Mouse (Mus musculus) MEL (cell line): ENCODE data around the gene Olfr209. TPM values are rescaled to one million over a fixed set of nuclear protein-coding genes. Genes with fewer than 3 reads are reported as not detected.

Experiments used
- DNase-seq: peaks from one replicate; pipeline ENCODE4 v3.0.0; 2011; ENCODE audit warnings: low read depth, low spot score
- H3K27ac ChIP-seq: 2 replicates; pipeline ENCODE4 v1.5.1; 2012; ENCODE audit warnings: low read depth, mild to moderate bottlenecking, control low read depth, low read length, moderate library complexity; ENCODE audit not compliant: control insufficient read depth
- H3K27me3 ChIP-seq, 2 experiments: fragments of 150-350 bp in 1 of 2; sonication (generic) in 1 of 2; 2 replicates each; pipeline ENCODE4 v1.6.1; 2012; ENCODE audit warnings: low read length in 2 of 2, mild to moderate bottlenecking in 2 of 2, improper control_type of control experiment in 1 of 2, moderate library complexity in 1 of 2; ENCODE audit not compliant: insufficient read depth in 2 of 2, control insufficient read depth in 1 of 2
- H3K36me3 ChIP-seq, 2 experiments: 2 replicates each; pipeline ENCODE4 v1.6.1; 2012 to 2014; ENCODE audit warnings: low read length in 2 of 2, improper control_type of control experiment in 1 of 2, inconsistent platforms in 1 of 2, mild to moderate bottlenecking in 1 of 2; ENCODE audit not compliant: insufficient read depth in 2 of 2, control insufficient read depth in 1 of 2
- H3K4me1 ChIP-seq, 2 experiments: fragments of 150-350 bp in 1 of 2; sonication (generic) in 1 of 2; 2 replicates each; pipeline ENCODE4 v1.6.1; 2012; ENCODE audit warnings: low read length in 2 of 2, improper control_type of control experiment in 1 of 2, mild to moderate bottlenecking in 1 of 2; ENCODE audit not compliant: insufficient read depth in 2 of 2, control insufficient read depth in 1 of 2
- H3K4me3 ChIP-seq, 2 experiments: fragments of 150-350 bp in 1 of 2; sonication (generic) in 1 of 2; 2 replicates each; pipeline ENCODE4 v1.5.1; 2012; ENCODE audit warnings: low read depth in 2 of 2, low read length in 2 of 2, mild to moderate bottlenecking in 2 of 2, moderate library complexity in 2 of 2, control low read depth in 1 of 2, improper control_type of control experiment in 1 of 2; ENCODE audit not compliant: control insufficient read depth in 1 of 2, insufficient read depth in 1 of 2
- H3K79me2 ChIP-seq: 2 replicates; pipeline ENCODE4 v1.6.1; 2012; ENCODE audit warnings: mild to moderate bottlenecking, low read length, moderate library complexity; ENCODE audit not compliant: control insufficient read depth, poor library complexity, insufficient read depth
- H3K9ac ChIP-seq: 2 replicates; pipeline ENCODE4 v1.6.1; 2012; ENCODE audit warnings: low read depth, mild to moderate bottlenecking, control low read depth, low read length, moderate library complexity; ENCODE audit not compliant: control insufficient read depth, poor library complexity, severe bottlenecking
- H3K9me3 ChIP-seq: fragments of 150-350 bp; sonication (generic); replicated peaks from 2 replicates; pipeline ENCODE4 v1.6.1; 2012; ENCODE audit warnings: mild to moderate bottlenecking, low read length, improper control_type of control experiment, moderate library complexity; ENCODE audit not compliant: insufficient read depth
- E2F4 ChIP-seq: IDR thresholded peaks from 2 replicates; pipeline ENCODE4 v1.6.1; 2011; ENCODE audit warnings: low read depth, low read length, improper control_type of control experiment, borderline replicate concordance
- ETS1 ChIP-seq: IDR thresholded peaks from 2 replicates; pipeline ENCODE4 v1.6.1; 2012; ENCODE audit warnings: low read depth, mild to moderate bottlenecking, inconsistent platforms, low read length, improper control_type of control experiment, moderate library complexity
- GATA1 ChIP-seq: IDR thresholded peaks from 2 replicates; pipeline ENCODE4 v1.6.1; 2011; ENCODE audit warnings: low read depth, low read length, improper control_type of control experiment
- JUND ChIP-seq: IDR thresholded peaks from 2 replicates; pipeline ENCODE4 v1.6.1; 2011; ENCODE audit warnings: low read depth, mild to moderate bottlenecking, improper control_type of control experiment, low read length
- MEF2A ChIP-seq: IDR thresholded peaks from 2 replicates; pipeline ENCODE4 v1.6.1; 2014; ENCODE audit warnings: low read depth, mild to moderate bottlenecking, inconsistent platforms, low read length, improper control_type of control experiment; ENCODE audit not compliant: poor library complexity, insufficient replicate concordance, severe bottlenecking; ENCODE audit errors: extremely low read depth
- MYB ChIP-seq: IDR thresholded peaks from 2 replicates; pipeline ENCODE4 v1.6.1; 2011; ENCODE audit warnings: mild to moderate bottlenecking, low read depth, low read length, improper control_type of control experiment
- NELFE ChIP-seq: IDR thresholded peaks from 2 replicates; pipeline ENCODE4 v1.6.1; 2011; ENCODE audit warnings: low read depth, low read length, improper control_type of control experiment
- POLR2AphosphoS2 ChIP-seq: IDR thresholded peaks from 2 replicates; pipeline ENCODE4 v1.6.1; 2011; ENCODE audit warnings: low read length, improper control_type of control experiment
- RCOR1 ChIP-seq: IDR thresholded peaks from 2 replicates; pipeline ENCODE4 v1.6.1; 2012; ENCODE audit warnings: low read depth, mild to moderate bottlenecking, inconsistent platforms, low read length, improper control_type of control experiment
- SMC3 ChIP-seq: IDR thresholded peaks from 2 replicates; pipeline ENCODE4 v1.6.1; 2011; ENCODE audit warnings: low read depth, low read length, improper control_type of control experiment
- ZKSCAN1 ChIP-seq: IDR thresholded peaks from 2 replicates; pipeline ENCODE4 v1.6.1; 2012; ENCODE audit warnings: low read depth, mild to moderate bottlenecking, inconsistent platforms, low read length, improper control_type of control experiment, moderate library complexity
- polyA plus RNA-seq, 2 experiments: library from polyadenylated mRNA; stranded (reverse) in 1 of 2; unstranded in 1 of 2; fragments of >175 nt in 1 of 2; fragments of >200 nt in 1 of 2; gene quantifications; 2 replicates each; pipeline versions ENCODE4 v1.2.1 to v1.2.4; 2012; ENCODE audit warnings: low replicate concordance in 2 of 2, low read depth in 1 of 2; ENCODE audit not compliant: insufficient read length in 2 of 2, insufficient read depth in 1 of 2, missing spikeins in 1 of 2
- total RNA-seq: library from RNA; depleted of rRNA; stranded (reverse); fragments of 300-350 nt; gene quantifications from 2 replicates; pipeline ENCODE4 v1.2.3, GENCODE M21; 2012; rRNA removed

Olfr209 gene
- not detected in 2 replicates for total RNA-seq
- polyA plus RNA-seq: not detected

DNA sequence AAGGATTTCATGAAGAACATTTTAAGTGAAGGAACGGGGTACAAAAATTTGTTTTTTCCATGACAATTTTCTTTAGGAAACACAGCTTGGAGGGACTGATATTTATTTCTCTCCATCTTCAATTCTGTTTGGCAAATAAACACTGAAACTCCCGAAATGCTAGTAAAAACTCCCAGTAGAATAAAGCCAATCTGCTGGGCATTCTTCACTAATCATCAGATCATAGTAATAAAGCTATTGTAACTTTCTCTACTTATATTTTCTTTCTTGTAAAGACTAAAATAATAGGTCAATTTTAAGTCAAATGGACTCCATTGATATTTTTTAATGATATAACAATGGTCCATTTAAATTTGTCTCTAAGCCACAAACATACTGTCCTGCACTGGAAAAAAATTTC is at the start of gene Olfr209:
Gene Olfr209, minus strand, starts transcription at position 101 of the 400 bp plus-strand sequence.
- TF ChIP-seq GATA1 (no peak), MEF2A (no peak), ZKSCAN1 (no peak), NELFE (no peak), JUND (no peak), MYB (no peak), E2F4 (no peak), POLR2AphosphoS2 (no peak)
- Histone ChIP-seq H3K4me1 (no peaks in the 10 kb centered on the region), H3K27me3 (no peaks in the 10 kb centered on the region), H3K27ac (no peak within 1 kb of the TSS), H3K79me2 (no peaks in the 10 kb centered on the region), H3K9ac (no peak within 1 kb of the TSS), H3K36me3 (no peaks in the 10 kb centered on the region), H3K9me3 (no peaks in the 10 kb centered on the region), H3K4me3 (no peak within 1 kb of the TSS)
- no peak for DNase-seq

DNA sequence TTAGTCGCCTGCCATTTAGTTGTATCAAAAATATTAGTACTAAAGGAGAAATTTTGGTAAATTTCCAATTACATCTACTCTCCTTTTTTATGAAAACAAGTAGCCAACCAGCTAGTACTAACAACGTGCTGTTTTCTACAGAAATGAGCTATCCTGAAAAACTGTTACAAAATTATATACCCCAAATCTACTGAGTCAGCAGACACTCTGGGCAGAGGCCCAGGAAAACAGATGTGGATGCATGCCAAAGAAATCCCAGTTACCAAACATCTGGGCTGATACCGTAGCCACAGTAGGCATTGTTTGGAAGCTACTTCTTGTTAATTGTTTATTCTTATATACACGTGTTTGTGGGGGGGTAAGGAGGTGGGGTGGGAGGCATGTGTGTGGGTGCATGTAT is 49.7 kb upstream of the Olfr209 start:
- H3K4me3 ChIP-seq: no peak overlapping the region
- no peak overlapping the region for H3K9ac ChIP-seq
- TF ChIP-seq RCOR1 (0 out of 2 replicates have a peak, but pooled peaks have one; percentile 24), GATA1 (no peak)
- no peaks in the 10 kb centered on the region for H3K4me1 ChIP-seq
- DNase-seq: peak; percentile 9
- no peaks in the 10 kb centered on the region for H3K79me2 ChIP-seq
- no peaks in the 10 kb centered on the region for H3K36me3 ChIP-seq
- H3K27me3 ChIP-seq: no peaks in the 10 kb centered on the region
- H3K27ac ChIP-seq: no peak overlapping the region
- no peaks in the 10 kb centered on the region for H3K9me3 ChIP-seq

DNA sequence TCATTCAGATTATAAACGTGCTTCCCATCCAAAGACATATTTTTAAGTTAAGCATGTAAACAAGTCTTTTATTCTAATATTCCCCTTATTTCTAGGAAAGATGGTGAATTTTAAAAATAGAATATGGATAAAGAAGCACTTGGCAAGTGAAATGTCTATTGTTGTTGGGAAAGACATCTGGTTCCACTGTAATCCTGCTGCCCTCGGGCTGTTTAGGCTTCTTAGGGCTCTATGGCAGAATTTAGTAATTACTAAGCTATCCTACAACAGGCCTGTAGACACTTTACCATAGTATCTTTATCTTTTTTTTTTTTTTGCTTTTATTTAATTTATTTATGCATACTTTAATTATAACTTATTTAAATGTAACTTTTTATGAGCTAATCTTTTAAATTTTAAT is 46.0 kb upstream of the Olfr209 start:
- Histone ChIP-seq H3K4me1 (no peaks in the 10 kb centered on the region), H3K4me3 (no peak overlapping the region), H3K9me3 (no peaks in the 10 kb centered on the region), H3K27me3 (no peaks in the 10 kb centered on the region), H3K36me3 (no peaks in the 10 kb centered on the region), H3K27ac (no peak overlapping the region), H3K9ac (no peak overlapping the region), H3K79me2 (no peaks in the 10 kb centered on the region)
- DNase-seq: no peak
- TF ChIP-seq ETS1 (no peak), SMC3 (no peak), ZKSCAN1 (no peak)
